Mouse (Mus musculus) ES-Bruce4 (cell line): ENCODE measurements at regions not wholly inside any gene's neighbourhood (a gene's known extent, or its start where the extent isn't known, plus 50 kb on each side); places are given as distances from the start of the nearest gene placed in this dataset.

ENCODE experiments used
- H3K27ac ChIP-seq: 2 replicates; pipeline ENCODE4 v1.5.1; 2012; ENCODE audit warnings: low read length, inconsistent platforms; ENCODE audit not compliant: insufficient read depth
- H3K27me3 ChIP-seq: 2 replicates; pipeline ENCODE4 v1.6.1; 2012; ENCODE audit warnings: mild to moderate bottlenecking, low read length, inconsistent platforms; ENCODE audit not compliant: control insufficient read depth, poor library complexity, insufficient read depth, severe bottlenecking
- H3K36me3 ChIP-seq: 2 replicates; pipeline ENCODE4 v1.6.1; 2012; ENCODE audit warnings: inconsistent platforms, mild to moderate bottlenecking, low read length, moderate library complexity; ENCODE audit not compliant: control insufficient read depth, poor library complexity, insufficient read depth, severe bottlenecking
- H3K4me1 ChIP-seq: one replicate; pipeline ENCODE4 v1.8.1; 2011; ENCODE audit warnings: low read length; ENCODE audit not compliant: control insufficient read depth, insufficient read depth
- H3K4me3 ChIP-seq: 2 replicates; pipeline ENCODE4 v1.5.1; 2011; ENCODE audit warnings: low read depth, mild to moderate bottlenecking, low read length
- H3K9ac ChIP-seq: 2 replicates; pipeline ENCODE4 v1.6.1; 2012; ENCODE audit warnings: low read depth, mild to moderate bottlenecking, inconsistent platforms; ENCODE audit not compliant: poor library complexity, severe bottlenecking
- H3K9me3 ChIP-seq: replicated peaks from 2 replicates; pipeline ENCODE4 v1.6.1; 2012; ENCODE audit warnings: mild to moderate bottlenecking, low read length, inconsistent platforms; ENCODE audit not compliant: control insufficient read depth, poor library complexity, insufficient read depth, severe bottlenecking
- CTCF ChIP-seq: IDR thresholded peaks from one replicate; pipeline ENCODE4 v1.8.1; 2011; ENCODE audit warnings: low read depth, low read length
- EP300 ChIP-seq: IDR thresholded peaks from 2 replicates; pipeline ENCODE4 v1.6.1; 2011; ENCODE audit warnings: low read depth, low read length; ENCODE audit not compliant: insufficient read depth
- POLR2A ChIP-seq: IDR thresholded peaks from one replicate; pipeline ENCODE4 v1.8.1; 2011; ENCODE audit warnings: low read length; ENCODE audit not compliant: insufficient read depth

DNA sequence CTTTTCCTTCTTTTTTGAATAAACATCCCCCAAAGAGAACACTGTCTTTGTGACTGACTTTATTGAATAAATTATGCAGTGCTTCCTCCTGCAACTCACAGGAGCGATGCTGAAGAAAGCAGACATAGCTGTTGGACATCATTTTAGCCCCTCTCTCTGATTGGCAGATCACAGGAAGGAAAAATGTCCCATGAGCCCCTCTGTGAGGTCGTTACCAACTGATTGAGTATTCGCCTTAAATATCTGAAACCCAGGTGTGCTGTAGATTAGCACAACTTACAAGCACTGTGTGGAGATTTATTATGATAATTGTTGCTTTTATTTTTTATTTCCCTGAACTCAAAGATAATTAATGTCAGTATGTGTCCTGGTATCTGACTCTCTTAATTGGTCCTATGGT lies 1582.4 kb upstream of the Tenm2 start:
- no peak overlapping the region for H3K9ac ChIP-seq
- H3K4me1 ChIP-seq: no peaks in the 10 kb centered on the region
- H3K9me3 ChIP-seq: no peaks in the 10 kb centered on the region
- no peak overlapping the region for H3K4me3 ChIP-seq
- H3K27ac ChIP-seq: no peak overlapping the region
- no peak for TF ChIP-seq EP300
- no peak for TF ChIP-seq CTCF
- no peak for TF ChIP-seq POLR2A
- H3K36me3 ChIP-seq: no peaks in the 10 kb centered on the region
- no peaks in the 10 kb centered on the region for H3K27me3 ChIP-seq

DNA sequence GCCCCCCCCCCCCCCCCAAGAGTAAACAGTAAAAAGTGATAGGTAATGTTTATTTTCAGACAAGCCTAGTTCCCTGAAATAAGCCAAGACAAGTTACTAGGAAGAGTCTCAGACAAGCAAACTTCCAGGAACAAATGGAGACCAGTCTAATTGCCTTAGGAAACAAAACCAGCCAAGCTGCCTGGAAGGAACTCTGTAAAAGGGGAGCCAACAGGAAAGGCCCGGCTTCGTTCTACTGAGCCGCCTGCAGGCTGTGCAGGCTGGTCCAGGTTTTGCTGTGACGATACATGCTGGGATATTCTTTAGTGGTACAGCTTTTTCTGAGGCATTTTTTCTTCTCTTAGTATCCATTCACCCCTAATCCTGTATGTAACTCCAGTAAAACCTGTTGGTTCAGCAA lies 1547.8 kb upstream of the Tenm2 start:
- Histone ChIP-seq H3K9ac (no peak overlapping the region), H3K4me3 (no peak overlapping the region), H3K27ac (no peak overlapping the region), H3K36me3 (no peaks in the 10 kb centered on the region), H3K4me1 (no peaks in the 10 kb centered on the region), H3K27me3 (peaks cover 1% of the 10 kb centered on the region; the same call in 1 of the 2 replicates), H3K9me3 (no peaks in the 10 kb centered on the region)
- TF ChIP-seq POLR2A (no peak), CTCF (no peak), EP300 (no peak)

DNA sequence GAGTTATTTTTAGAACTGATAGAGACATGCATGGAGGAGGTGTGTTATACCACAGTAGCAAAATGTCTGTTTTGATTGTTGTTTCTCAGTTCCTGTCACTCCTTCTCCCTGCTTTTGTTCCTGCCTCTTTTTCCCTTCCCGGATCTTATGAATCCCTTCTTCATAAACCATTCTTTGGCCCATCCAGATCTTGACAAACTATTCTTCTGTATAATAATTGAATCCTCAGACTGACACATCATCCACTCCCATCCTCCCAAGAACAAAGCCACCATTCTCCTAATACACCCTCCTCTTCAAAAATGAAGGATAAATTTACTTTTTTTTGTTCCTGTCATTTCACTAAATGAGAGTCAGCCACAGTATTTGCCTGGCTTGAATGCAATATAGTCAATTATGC lies 1543.8 kb upstream of the Tenm2 start:
- Histone ChIP-seq H3K9ac (no peak overlapping the region), H3K27ac (no peak overlapping the region), H3K4me1 (no peaks in the 10 kb centered on the region), H3K36me3 (no peaks in the 10 kb centered on the region), H3K9me3 (no peaks in the 10 kb centered on the region), H3K4me3 (no peak overlapping the region), H3K27me3 (no peaks in the 10 kb centered on the region)
- TF ChIP-seq POLR2A (no peak), CTCF (no peak), EP300 (no peak)

DNA sequence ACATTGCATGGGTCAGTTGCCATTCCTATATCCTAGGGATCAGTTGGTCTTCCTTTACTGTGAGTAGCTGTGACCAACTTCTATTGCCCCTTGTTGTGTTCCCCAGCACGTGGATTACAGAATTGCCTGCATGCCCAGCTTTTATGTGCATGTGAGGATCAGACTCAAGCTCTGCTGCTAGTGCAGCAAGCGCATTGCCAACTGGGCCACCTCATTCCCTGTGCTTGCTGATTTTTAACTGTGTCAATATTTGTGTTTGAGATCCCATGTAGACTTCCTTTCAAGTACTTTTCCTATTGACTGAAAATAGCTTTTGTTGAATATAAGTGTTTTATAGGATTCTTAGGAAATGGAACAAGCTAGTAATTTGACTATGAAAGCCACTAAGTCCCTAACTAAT lies 1526.5 kb upstream of the Tenm2 start:
- Histone ChIP-seq H3K4me1 (no peaks in the 10 kb centered on the region), H3K36me3 (no peaks in the 10 kb centered on the region), H3K27ac (no peak overlapping the region), H3K9me3 (no peaks in the 10 kb centered on the region), H3K27me3 (no peaks in the 10 kb centered on the region), H3K4me3 (no peak overlapping the region), H3K9ac (no peak overlapping the region)
- no peak for TF ChIP-seq EP300
- no peak for TF ChIP-seq CTCF
- TF ChIP-seq POLR2A: no peak

DNA sequence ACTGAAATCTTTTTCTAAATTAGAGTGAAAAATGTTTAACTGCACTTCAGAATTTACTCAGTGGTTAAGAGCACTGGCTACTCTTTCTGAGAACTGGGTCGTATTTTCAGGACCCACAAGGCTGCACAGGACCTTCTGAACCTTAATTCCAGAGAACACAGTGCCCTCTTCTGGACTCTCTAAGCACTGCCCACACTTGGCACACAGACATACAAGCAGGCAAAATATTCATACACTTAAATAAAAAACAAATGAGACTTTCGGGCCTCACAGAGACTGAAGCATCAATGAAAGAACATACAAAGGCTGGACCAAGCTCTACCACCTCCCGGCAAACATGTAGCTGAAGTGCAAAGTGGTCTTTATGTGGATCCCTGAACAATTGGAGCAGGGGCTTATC lies 1511.8 kb upstream of the Tenm2 start:
- Histone ChIP-seq H3K4me3 (no peak overlapping the region), H3K9ac (no peak overlapping the region), H3K27ac (no peak overlapping the region), H3K36me3 (no peaks in the 10 kb centered on the region), H3K9me3 (no peaks in the 10 kb centered on the region), H3K4me1 (no peaks in the 10 kb centered on the region), H3K27me3 (no peaks in the 10 kb centered on the region)
- TF ChIP-seq EP300: no peak
- TF ChIP-seq POLR2A: no peak
- TF ChIP-seq CTCF: peak; percentile 17

DNA sequence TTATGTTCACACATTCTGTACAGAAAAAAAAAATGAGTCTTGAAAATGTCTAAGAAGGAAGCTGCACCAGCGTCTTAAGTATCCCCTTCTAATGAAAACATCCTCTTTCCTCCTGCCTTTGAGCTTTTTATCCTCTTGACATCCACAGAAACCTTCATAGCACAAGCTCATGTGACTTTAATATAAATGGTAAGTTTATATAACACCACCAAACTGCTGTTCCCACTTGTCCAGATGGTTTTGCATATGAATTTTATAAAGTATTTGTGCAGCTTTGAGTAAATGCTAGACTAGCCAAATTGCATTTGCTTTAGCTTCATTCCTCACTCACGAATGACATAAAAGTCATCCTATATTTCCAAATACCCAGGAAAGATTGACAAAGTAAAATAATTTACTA lies 1493.3 kb upstream of the Tenm2 start:
- no peaks in the 10 kb centered on the region for H3K9me3 ChIP-seq
- H3K27me3 ChIP-seq: no peaks in the 10 kb centered on the region
- H3K9ac ChIP-seq: no peak overlapping the region
- no peaks in the 10 kb centered on the region for H3K4me1 ChIP-seq
- no peaks in the 10 kb centered on the region for H3K36me3 ChIP-seq
- TF ChIP-seq CTCF: no peak
- no peak for TF ChIP-seq POLR2A
- TF ChIP-seq EP300: no peak
- no peak overlapping the region for H3K27ac ChIP-seq
- H3K4me3 ChIP-seq: no peak overlapping the region
